Mouse (Mus musculus): ENCODE data around the gene Derl2. TPM values are rescaled to one million over a fixed set of nuclear protein-coding genes. Genes with fewer than 3 reads are reported as not detected.
A peak's percentile ranks its signal among the peaks of the same experiment; 100 is the strongest.

Gene Derl2
- polyA plus RNA-seq, 1 experiment from 2014 or later: 37.2 TPM

- no peak for ATAC-seq (ENCODE audit: insufficient number of reproducible peaks, insufficient read depth, low FRiP score, low TSS enrichment, low read depth)
- peak overlapping the region; percentile 76 for H3K4me2 ChIP-seq
- H3K36me3 ChIP-seq: peaks cover 69% of the 10 kb centered on the region
- no peak overlapping the region for H3K9ac ChIP-seq (replicated peaks)
- 91% methylated on average over 14 of the region's 14 CpGs for WGBS
- no peaks in the 10 kb centered on the region for H3K9me3 ChIP-seq
- no peaks in the 10 kb centered on the region for H3K27me3 ChIP-seq
- H3K4me1 ChIP-seq (replicated peaks): peaks cover 12% of the 10 kb centered on the region
- H3K27ac ChIP-seq: no peak overlapping the region
- H3K4me3 ChIP-seq (replicated peaks): peak overlapping the region; percentile 99
Measured at GRCm38 (mm10) chr11:70980751-70981510, 38.7 kb downstream of the Derl2 start.

- ATAC-seq (ENCODE audit: insufficient number of reproducible peaks, insufficient read depth, low FRiP score, low TSS enrichment, low read depth): no peak
- Histone ChIP-seq H3K27me3 (no peaks in the 10 kb centered on the region), H3K27ac (no peak overlapping the region), H3K4me2 (no peak overlapping the region), H3K9me3 (no peaks in the 10 kb centered on the region), H3K36me3 (peaks cover 69% of the 10 kb centered on the region), H3K4me3 (replicated peaks) (no peak overlapping the region), H3K9ac (replicated peaks) (no peak overlapping the region), H3K4me1 (replicated peaks) (peaks cover 12% of the 10 kb centered on the region)
- WGBS: 87% methylated on average over 6 of the region's 6 CpGs
Measured at GRCm38 (mm10) chr11:70980232-70980631, 39.4 kb downstream of the Derl2 start.

GRCm38 (mm10) chr11:70977293-70977692 is 42.3 kb downstream of the Derl2 start:
- no peak overlapping the region for H3K4me2 ChIP-seq
- H3K4me1 ChIP-seq (replicated peaks): peaks cover 12% of the 10 kb centered on the region
- H3K27ac ChIP-seq: no peak overlapping the region
- H3K36me3 ChIP-seq: peaks cover 84% of the 10 kb centered on the region
- no peaks in the 10 kb centered on the region for H3K27me3 ChIP-seq
- no peak for ATAC-seq (ENCODE audit: insufficient number of reproducible peaks, insufficient read depth, low FRiP score, low TSS enrichment, low read depth)
- no peak overlapping the region for H3K4me3 ChIP-seq (replicated peaks)
- H3K9me3 ChIP-seq: no peaks in the 10 kb centered on the region
- H3K9ac ChIP-seq (replicated peaks): no peak overlapping the region
- WGBS: 88% methylated on average over 6 of the region's 6 CpGs

GRCm38 (mm10) chr11:70975193-70975592 is 44.4 kb downstream of the Derl2 start:
- Histone ChIP-seq H3K9ac (replicated peaks) (no peak overlapping the region), H3K27me3 (no peaks in the 10 kb centered on the region), H3K9me3 (no peaks in the 10 kb centered on the region), H3K4me2 (no peak overlapping the region), H3K27ac (no peak overlapping the region), H3K36me3 (peaks cover 72% of the 10 kb centered on the region), H3K4me3 (replicated peaks) (no peak overlapping the region), H3K4me1 (replicated peaks) (no peaks in the 10 kb centered on the region; the same call in 1 of the 2 replicates)
- 78% methylated on average over 2 of the region's 2 CpGs for WGBS
- ATAC-seq (ENCODE audit: insufficient number of reproducible peaks, insufficient read depth, low FRiP score, low TSS enrichment, low read depth): no peak

GRCm38 (mm10) chr11:70973947-70974346 is 45.7 kb downstream of the Derl2 start:
- Histone ChIP-seq H3K36me3 (peaks cover 59% of the 10 kb centered on the region), H3K9me3 (no peaks in the 10 kb centered on the region), H3K4me2 (no peak overlapping the region), H3K27me3 (no peaks in the 10 kb centered on the region), H3K9ac (replicated peaks) (no peak overlapping the region), H3K27ac (no peak overlapping the region), H3K4me1 (replicated peaks) (no peaks in the 10 kb centered on the region; the same call in 1 of the 2 replicates), H3K4me3 (replicated peaks) (no peak overlapping the region)
- no peak for ATAC-seq (ENCODE audit: insufficient number of reproducible peaks, insufficient read depth, low FRiP score, low TSS enrichment, low read depth)
- 78% methylated on average over 4 of the region's 4 CpGs for whole genome bisulfite sequencing

GRCm38 (mm10) chr11:70972586-70972985 is 47.1 kb downstream of the Derl2 start:
- Histone ChIP-seq H3K4me2 (no peak overlapping the region), H3K27ac (no peak overlapping the region), H3K9ac (replicated peaks) (no peak overlapping the region), H3K4me1 (replicated peaks) (peaks cover 9% of the 10 kb centered on the region), H3K36me3 (peaks cover 47% of the 10 kb centered on the region), H3K27me3 (no peaks in the 10 kb centered on the region), H3K9me3 (no peaks in the 10 kb centered on the region), H3K4me3 (replicated peaks) (no peak overlapping the region)
- WGBS: 66% methylated on average over 1 of the region's 1 CpGs
- no peak for ATAC-seq (ENCODE audit: insufficient number of reproducible peaks, insufficient read depth, low FRiP score, low TSS enrichment, low read depth)

- peaks cover 43% of the 10 kb centered on the region for H3K36me3 ChIP-seq
- H3K27ac ChIP-seq: peak overlapping the region; percentile 87
- 17% methylated on average over 24 of the region's 24 CpGs for WGBS
- no peaks in the 10 kb centered on the region for H3K9me3 ChIP-seq
- H3K4me1 ChIP-seq (replicated peaks): peaks cover 9% of the 10 kb centered on the region
- H3K4me3 ChIP-seq (replicated peaks): peak overlapping the region; percentile 84
- ATAC-seq (ENCODE audit: insufficient number of reproducible peaks, insufficient read depth, low FRiP score, low TSS enrichment, low read depth): 0 out of 2 replicates have a peak, but pooled peaks have one; percentile 8
- peak overlapping the region; percentile 76 for H3K4me2 ChIP-seq
- peak overlapping the region; percentile 61 for H3K9ac ChIP-seq (replicated peaks)
- no peaks in the 10 kb centered on the region for H3K27me3 ChIP-seq
Measured at GRCm38 (mm10) chr11:70970560-70971540, 48.8 kb downstream of the Derl2 start.

GRCm38 (mm10) chr11:70969821-70970559 is 49.7 kb downstream of the Derl2 start, which contains the start of the genes Nup88 and Rpain:
Gene Nup88, minus strand, starts transcription at chr11:70969973.
Gene Rpain, plus strand, starts transcription at chr11:70970213.
- no peaks in the 10 kb centered on the region for H3K27me3 ChIP-seq
- H3K4me1 ChIP-seq (replicated peaks): peaks cover 9% of the 10 kb centered on the region
- peak within 1 kb of the TSS; percentile 84 for H3K4me3 ChIP-seq (replicated peaks)
- H3K4me2 ChIP-seq: peak within 1 kb of the TSS; percentile 86
- peaks cover 43% of the 10 kb centered on the region for H3K36me3 ChIP-seq
- WGBS: under 1% methylated on average over 43 of the region's 43 CpGs
- peak; percentile 99 for ATAC-seq (ENCODE audit: insufficient number of reproducible peaks, insufficient read depth, low FRiP score, low TSS enrichment, low read depth)
- H3K9ac ChIP-seq (replicated peaks): peak within 1 kb of the TSS; percentile 88
- H3K9me3 ChIP-seq: no peaks in the 10 kb centered on the region
- H3K27ac ChIP-seq: peak within 1 kb of the TSS; percentile 89

GRCm38 (mm10) chr11:70969271-70969794 is 50.3 kb downstream of the Derl2 start:
- 0 out of 2 replicates have a peak, but pooled peaks have one; percentile 0 for ATAC-seq (ENCODE audit: insufficient number of reproducible peaks, insufficient read depth, low FRiP score, low TSS enrichment, low read depth)
- peak overlapping the region; percentile 88 for H3K9ac ChIP-seq (replicated peaks)
- H3K27me3 ChIP-seq: no peaks in the 10 kb centered on the region
- under 1% methylated on average over 25 of the region's 25 CpGs for whole genome bisulfite sequencing
- H3K36me3 ChIP-seq: peaks cover 43% of the 10 kb centered on the region
- peaks cover 9% of the 10 kb centered on the region for H3K4me1 ChIP-seq (replicated peaks)
- no peaks in the 10 kb centered on the region for H3K9me3 ChIP-seq
- H3K4me3 ChIP-seq (replicated peaks): peak overlapping the region; percentile 84
- peak overlapping the region; percentile 89 for H3K27ac ChIP-seq
- peak overlapping the region; percentile 86 for H3K4me2 ChIP-seq

- Histone ChIP-seq H3K4me3 (replicated peaks) (no peak overlapping the region), H3K27ac (no peak overlapping the region), H3K4me2 (no peak overlapping the region), H3K36me3 (peaks cover 77% of the 10 kb centered on the region), H3K27me3 (no peaks in the 10 kb centered on the region), H3K4me1 (replicated peaks) (peaks cover 9% of the 10 kb centered on the region), H3K9me3 (no peaks in the 10 kb centered on the region), H3K9ac (replicated peaks) (no peak overlapping the region)
- ATAC-seq (ENCODE audit: insufficient number of reproducible peaks, insufficient read depth, low FRiP score, low TSS enrichment, low read depth): no peak
- 81% methylated on average over 4 of the region's 4 CpGs for WGBS
Measured at GRCm38 (mm10) chr11:70964222-70964907, 55.3 kb downstream of the Derl2 start.

All from limb, embryonic 12.5 days (tissue).